Mouse (Mus musculus) heart, embryonic 12.5 days (tissue): Measurements from ENCODE around the gene Rpf1. TPM values are rescaled to one million over a fixed set of nuclear protein-coding genes. Genes with fewer than 3 reads are reported as not detected.

Experiments
- polyA plus RNA-seq: library from polyadenylated mRNA; unstranded; fragments of >200 nt; fragmentation: Nextera tagmentation; extraction: Ambion mirVana; gene quantifications from 2 replicates; pipeline ENCODE4 v1.2.1, GENCODE M21; 2016

The Rpf1 gene
- polyA plus RNA-seq, 1 experiment from 2014 or later = 41.2 TPM

Other genes starting within 250 kb of the Rpf1 start
- gene Ssx2ip, start 116.8 kb downstream of the Rpf1 start, polyA plus RNA-seq = 24.4 and 26.0 TPM in 2 replicates
- 11.3 and 11.8 TPM in 2 replicates for gene Ctbs, start 71.6 kb downstream of the Rpf1 start, polyA plus RNA-seq
- 4.9 and 7.5 TPM in 2 replicates for gene Spata1, start 21.7 kb downstream of the Rpf1 start, polyA plus RNA-seq
- gene Gng5, start 21.6 kb downstream of the Rpf1 start, polyA plus RNA-seq = 1,598 and 1,697 TPM in 2 replicates
- 0.08 TPM in 1 of 2 replicates, not detected in the other for gene Uox, start 49.0 kb upstream of the Rpf1 start, polyA plus RNA-seq
- not detected in 2 replicates for gene Dnase2b, start 94.2 kb upstream of the Rpf1 start, polyA plus RNA-seq
- not detected in 2 replicates for gene 4930503B20Rik, start 129.9 kb upstream of the Rpf1 start, polyA plus RNA-seq
- 2.0 and 2.1 TPM in 2 replicates for gene Samd13, start 164.2 kb upstream of the Rpf1 start, polyA plus RNA-seq